ENCODE assay signal across 8 mouse cellular contexts in genomic region chr2:30676450-30676832, GRCm38 (mm10).
DNase-seq lines count a peak whose midpoint lies in the region; ATAC-seq lines count a peak whose summit lies in the region.

No protein-coding gene starts in this region.

- 6% methylated on average over 7 of the region's 7 CpGs for WGBS in heart, embryonic 15.5 days
- WGBS in embryonic facial prominence, embryonic 10.5 days: 8% methylated on average over 7 of the region's 7 CpGs
- 3% methylated on average over 7 of the region's 7 CpGs for WGBS in hindbrain, embryonic 13.5 days
- WGBS in midbrain, embryonic 13.5 days: 5% methylated on average over 7 of the region's 7 CpGs

- H3K27ac ChIP-seq in heart, embryonic 15.5 days: peak overlapping the region; percentile 99
- H3K27ac ChIP-seq in embryonic facial prominence, embryonic 10.5 days (replicated peaks): peak overlapping the region; percentile 87
- peak overlapping the region; percentile 99 for H3K27ac ChIP-seq in hindbrain, embryonic 13.5 days
- peak overlapping the region; percentile 97 for H3K27ac ChIP-seq in midbrain, embryonic 13.5 days

- intact Hi-C loops in heart, postnatal 14 days (cut with DNase I): no loop called here

- peak overlapping the region; percentile 33 for H3K4me3 ChIP-seq in heart, embryonic 15.5 days
- peak overlapping the region; percentile 56 for H3K4me3 ChIP-seq in embryonic facial prominence, embryonic 10.5 days
- peak overlapping the region; percentile 31 for H3K4me3 ChIP-seq in hindbrain, embryonic 13.5 days
- peak overlapping the region; percentile 32 for H3K4me3 ChIP-seq in midbrain, embryonic 13.5 days (replicated peaks)

- peak overlapping the region; percentile 64 for H3K4me2 ChIP-seq in heart, embryonic 15.5 days
- H3K4me2 ChIP-seq in hindbrain, embryonic 13.5 days: peak overlapping the region; percentile 59
- peak overlapping the region; percentile 58 for H3K4me2 ChIP-seq in midbrain, embryonic 13.5 days (replicated peaks)

- H3K9ac ChIP-seq in heart, embryonic 15.5 days: peak overlapping the region; percentile 25; the same call in 1 of the 2 replicates
- peak overlapping the region; percentile 78 for H3K9ac ChIP-seq in hindbrain, embryonic 13.5 days
- peak overlapping the region; percentile 68 for H3K9ac ChIP-seq in midbrain, embryonic 13.5 days (replicated peaks)

- no peaks in the 10 kb centered on the region for H3K9me3 ChIP-seq in heart, embryonic 15.5 days (replicated peaks)
- H3K9me3 ChIP-seq in embryonic facial prominence, embryonic 10.5 days: no peaks in the 10 kb centered on the region
- H3K9me3 ChIP-seq in hindbrain, embryonic 13.5 days: peaks cover 7% of the 10 kb centered on the region; the same call in 1 of the 2 replicates
- H3K9me3 ChIP-seq in midbrain, embryonic 13.5 days: peaks cover 7% of the 10 kb centered on the region; the same call in 1 of the 2 replicates

- peak; percentile 40; the same call in 1 of the 2 replicates for ATAC-seq in heart, embryonic 15.5 days (replicated peaks; ENCODE audit: insufficient number of reproducible peaks, insufficient read depth, low FRiP score, low read depth)
- peak; percentile 53 for ATAC-seq in hindbrain, embryonic 13.5 days (ENCODE audit: low FRiP score)
- ATAC-seq in midbrain, embryonic 13.5 days: peak; percentile 48; the same call in 1 of the 2 replicates

- DNase-seq in heart, postnatal 14 days: no peak
- no peak for DNase-seq in embryonic facial prominence, embryonic 10.5 days (ENCODE audit: low spot score)
- no peak for DNase-seq in layer of hippocampus, adult 9-10 months (ENCODE audit: low spot score)
- DNase-seq in urinary bladder, postnatal 10 days (ENCODE audit: low spot score): no peak
- DNase-seq in cerebellum, adult 9-11 months: no peak

- no peaks in the 10 kb centered on the region for H3K27me3 ChIP-seq in heart, embryonic 15.5 days
- peaks cover 28% of the 10 kb centered on the region for H3K27me3 ChIP-seq in embryonic facial prominence, embryonic 10.5 days (replicated peaks; ENCODE audit: low read depth, poor library complexity, severe bottlenecking)
- no peaks in the 10 kb centered on the region for H3K27me3 ChIP-seq in hindbrain, embryonic 13.5 days
- no peaks in the 10 kb centered on the region; the same call in 1 of the 2 replicates for H3K27me3 ChIP-seq in midbrain, embryonic 13.5 days

- peaks cover 29% of the 10 kb centered on the region for H3K4me1 ChIP-seq in heart, embryonic 15.5 days (replicated peaks)
- peaks cover 36% of the 10 kb centered on the region for H3K4me1 ChIP-seq in embryonic facial prominence, embryonic 10.5 days
- peaks cover 28% of the 10 kb centered on the region for H3K4me1 ChIP-seq in hindbrain, embryonic 13.5 days (replicated peaks)
- H3K4me1 ChIP-seq in midbrain, embryonic 13.5 days (replicated peaks): peaks cover 32% of the 10 kb centered on the region

- no peaks in the 10 kb centered on the region for H3K36me3 ChIP-seq in heart, embryonic 15.5 days
- H3K36me3 ChIP-seq in embryonic facial prominence, embryonic 10.5 days (replicated peaks): 0 out of 2 replicates have a peak, but pooled peaks cover 3% of the 10 kb centered on the region
- H3K36me3 ChIP-seq in hindbrain, embryonic 13.5 days: no peaks in the 10 kb centered on the region
- no peaks in the 10 kb centered on the region for H3K36me3 ChIP-seq in midbrain, embryonic 13.5 days

Comparison
In these comparisons a context has a peak if more than half of its experiments do, and no peak if none do; other contexts are left out.
1. H3K9ac ChIP-seq: peak in every context shown above with its lines; median percentile 78 in hindbrain, embryonic 13.5 days; 68 in midbrain, embryonic 13.5 days; 25 in heart, embryonic 15.5 days.